Mouse (Mus musculus) heart, postnatal 0 days (tissue): ENCODE results near the gene Pcbp1.

Source experiments
- CTCF ChIP-seq: IDR thresholded peaks from 2 replicates; pipeline ENCODE4 v1.5.1; 2016; ENCODE audit warnings: antibody characterized with exemption, control low read depth, low read depth
- EP300 ChIP-seq: IDR thresholded peaks from 2 replicates; pipeline ENCODE4 v1.6.1; 2016; ENCODE audit warnings: antibody characterized with exemption, low read depth

DNA sequence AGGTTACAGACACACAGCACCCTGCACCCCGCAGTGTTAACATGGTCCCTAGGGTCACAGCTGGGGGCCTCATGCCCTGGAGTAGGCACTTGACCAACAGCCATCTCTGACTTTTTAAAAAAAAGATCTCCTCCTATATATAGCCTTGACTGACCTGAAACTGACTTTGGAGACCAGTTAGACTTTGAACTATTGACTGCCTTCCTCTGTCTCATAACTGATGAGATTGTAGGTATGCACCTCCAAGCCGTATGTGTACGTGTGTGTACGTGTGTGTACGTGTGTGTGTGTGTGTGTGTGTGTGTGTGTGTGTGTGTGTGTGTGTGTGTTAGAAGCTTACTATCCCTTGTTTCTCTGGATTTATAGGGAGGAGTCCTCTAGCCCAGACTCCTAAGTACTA, 44.2 kb downstream of the Pcbp1 start:
- TF ChIP-seq CTCF (no peak), EP300 (no peak)
